Mouse (Mus musculus): ENCODE results near the gene Gckr. TPM values are rescaled to one million over a fixed set of nuclear protein-coding genes. Genes with fewer than 3 reads are reported as not detected.

Gene Gckr
- polyA plus RNA-seq, 2 experiments: 13.3 to 16.4 TPM

DNA sequence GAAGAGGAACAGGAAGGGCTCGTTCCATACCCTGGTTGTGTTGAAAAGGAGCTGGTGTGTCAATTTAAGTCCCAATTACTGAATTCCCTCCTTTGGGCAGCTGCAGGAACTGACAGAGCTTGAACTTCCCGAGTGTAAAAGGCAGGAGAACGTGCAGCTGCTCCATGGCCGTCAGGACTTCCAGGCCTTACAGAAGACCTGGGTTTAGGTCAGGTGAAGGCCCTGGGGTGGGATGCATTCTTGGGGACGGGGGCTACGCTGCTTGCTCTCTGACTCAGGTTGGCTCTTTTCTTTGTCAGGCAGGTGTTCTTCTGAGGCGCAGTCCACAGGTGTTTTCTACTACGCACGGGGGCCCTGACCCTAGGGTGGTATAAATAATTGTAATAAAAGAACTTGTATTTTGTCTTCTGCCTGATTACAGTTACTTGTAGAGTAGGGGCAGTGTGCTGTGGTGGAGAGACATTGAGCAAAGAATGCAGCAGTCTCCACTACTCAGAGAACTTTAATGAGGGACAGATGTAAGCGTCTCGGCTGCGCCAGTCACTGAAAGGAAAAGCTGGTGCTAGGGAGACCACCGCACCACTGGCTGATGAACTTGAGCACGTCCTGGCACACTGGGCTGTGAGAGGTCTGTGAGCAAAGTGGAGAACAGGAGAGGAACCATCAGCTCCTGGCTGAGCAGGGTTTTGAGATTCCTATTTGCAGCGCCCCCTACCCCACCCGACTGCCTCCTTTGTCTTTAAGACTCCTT, 44.3 kb upstream of the Gckr start:
- TF ChIP-seq EP300 (IDR thresholded peaks at IDR 0.05; ENCODE audit: low read depth) (no peak), CTCF (IDR thresholded peaks at IDR 0.05; ENCODE audit: low read depth) (no peak)
- Histone ChIP-seq H3K27ac (no peak overlapping the region), H3K4me1 (replicated peaks; ENCODE audit: control insufficient read depth in 2 of 2, insufficient read depth in 2 of 2, low read length in 1 of 2) (no peaks in the 10 kb centered on the region), H3K9ac (replicated peaks) (no peak overlapping the region), H3K4me2 (ENCODE audit: low read depth) (no peak overlapping the region), H3K9me3 (ENCODE audit: control insufficient read depth, low read length) (no peaks in the 10 kb centered on the region), H3K36me3 (replicated peaks; ENCODE audit: control insufficient read depth, insufficient read depth, low read depth) (peaks cover 19% of the 10 kb centered on the region), H3K4me3 (ENCODE audit: insufficient read depth in 1 of 2, low read depth in 2 of 2, low read length in 2 of 2) (no peak overlapping the region), H3K27me3 (ENCODE audit: control insufficient read depth, insufficient read depth, low read length) (no peaks in the 10 kb centered on the region)
- ATAC-seq (ENCODE audit: insufficient read depth) (no peak), DNase-seq (ENCODE audit: low read depth in 3 of 3, low spot score in 3 of 3) (no peak)
- WGBS (ENCODE audit: insufficient replicate concordance): 82% methylated on average over 16 of the region's 16 CpGs

- no peak overlapping the region for H3K4me3 ChIP-seq (ENCODE audit: insufficient read depth in 1 of 2, low read depth in 2 of 2, low read length in 2 of 2)
- peaks cover 19% of the 10 kb centered on the region for H3K36me3 ChIP-seq (replicated peaks; ENCODE audit: control insufficient read depth, insufficient read depth, low read depth)
- no peaks in the 10 kb centered on the region for H3K27me3 ChIP-seq (ENCODE audit: control insufficient read depth, insufficient read depth, low read length)
- H3K4me2 ChIP-seq (ENCODE audit: low read depth): no peak overlapping the region
- TF ChIP-seq EP300 (IDR thresholded peaks at IDR 0.05; ENCODE audit: low read depth): no peak
- TF ChIP-seq CTCF (IDR thresholded peaks at IDR 0.05; ENCODE audit: low read depth): no peak
- H3K9me3 ChIP-seq (ENCODE audit: control insufficient read depth, low read length): no peaks in the 10 kb centered on the region
- ATAC-seq (ENCODE audit: insufficient read depth) (no peak), DNase-seq (ENCODE audit: low read depth in 3 of 3, low spot score in 3 of 3) (no peak)
- 86% methylated on average over 8 of the region's 8 CpGs for WGBS (ENCODE audit: insufficient replicate concordance)
- no peak overlapping the region for H3K9ac ChIP-seq (replicated peaks)
- no peak overlapping the region for H3K27ac ChIP-seq
- H3K4me1 ChIP-seq (replicated peaks; ENCODE audit: control insufficient read depth in 2 of 2, insufficient read depth in 2 of 2, low read length in 1 of 2): no peaks in the 10 kb centered on the region
Measured at GRCm38 (mm10) chr5:31253806-31254205, 43.4 kb upstream of the Gckr start.

- Histone ChIP-seq H3K27ac (no peak overlapping the region), H3K4me3 (ENCODE audit: insufficient read depth in 1 of 2, low read depth in 2 of 2, low read length in 2 of 2) (no peak overlapping the region), H3K4me1 (replicated peaks; ENCODE audit: control insufficient read depth in 2 of 2, insufficient read depth in 2 of 2, low read length in 1 of 2) (no peaks in the 10 kb centered on the region), H3K36me3 (replicated peaks; ENCODE audit: control insufficient read depth, insufficient read depth, low read depth) (peaks cover 14% of the 10 kb centered on the region), H3K4me2 (ENCODE audit: low read depth) (no peak overlapping the region), H3K9me3 (ENCODE audit: control insufficient read depth, low read length) (no peaks in the 10 kb centered on the region), H3K27me3 (ENCODE audit: control insufficient read depth, insufficient read depth, low read length) (no peaks in the 10 kb centered on the region), H3K9ac (replicated peaks) (no peak overlapping the region)
- 58% methylated on average over 7 of the region's 7 CpGs for WGBS (ENCODE audit: insufficient replicate concordance)
- no peak for DNase-seq (ENCODE audit: low read depth in 3 of 3, low spot score in 3 of 3)
- ATAC-seq (ENCODE audit: insufficient read depth): no peak
- TF ChIP-seq EP300 (IDR thresholded peaks at IDR 0.05; ENCODE audit: low read depth) (no peak), CTCF (IDR thresholded peaks at IDR 0.05; ENCODE audit: low read depth) (no peak)
Measured at GRCm38 (mm10) chr5:31254452-31254851, 42.8 kb upstream of the Gckr start.

DNA sequence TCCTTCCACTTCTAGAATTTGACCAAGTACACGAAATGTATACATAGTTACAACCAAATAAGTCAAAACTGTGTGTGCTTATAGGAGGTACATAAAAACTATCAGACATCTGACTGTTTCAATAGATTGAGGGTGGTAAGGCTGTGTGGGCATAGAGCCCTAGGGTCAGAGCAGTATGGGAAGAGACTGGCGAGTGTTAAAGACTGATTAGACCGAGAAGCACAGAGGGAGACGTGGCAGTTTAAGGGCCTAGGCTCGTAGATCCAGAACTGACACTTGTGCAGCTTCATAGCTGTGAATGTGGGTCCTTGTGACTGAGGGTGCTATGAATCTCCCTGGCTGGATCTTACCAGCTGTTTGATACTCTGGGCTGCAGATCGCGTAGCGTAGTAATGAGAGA, 42.3 kb upstream of the Gckr start:
- Histone ChIP-seq H3K9ac (replicated peaks) (no peak overlapping the region), H3K4me1 (replicated peaks; ENCODE audit: control insufficient read depth in 2 of 2, insufficient read depth in 2 of 2, low read length in 1 of 2) (no peaks in the 10 kb centered on the region), H3K27me3 (ENCODE audit: control insufficient read depth, insufficient read depth, low read length) (no peaks in the 10 kb centered on the region), H3K27ac (no peak overlapping the region), H3K4me3 (ENCODE audit: insufficient read depth in 1 of 2, low read depth in 2 of 2, low read length in 2 of 2) (no peak overlapping the region), H3K9me3 (ENCODE audit: control insufficient read depth, low read length) (no peaks in the 10 kb centered on the region), H3K4me2 (ENCODE audit: low read depth) (no peak overlapping the region), H3K36me3 (replicated peaks; ENCODE audit: control insufficient read depth, insufficient read depth, low read depth) (peaks cover 10% of the 10 kb centered on the region)
- WGBS (ENCODE audit: insufficient replicate concordance): 55% methylated on average over 8 of the region's 8 CpGs
- ATAC-seq (ENCODE audit: insufficient read depth) (no peak), DNase-seq (ENCODE audit: low read depth in 3 of 3, low spot score in 3 of 3) (no peak)
- no peak for TF ChIP-seq EP300 (IDR thresholded peaks at IDR 0.05; ENCODE audit: low read depth)

GRCm38 (mm10) chr5:31255381-31255780, 41.9 kb upstream of the Gckr start:
- ATAC-seq (ENCODE audit: insufficient read depth) (no peak), DNase-seq (ENCODE audit: low read depth in 3 of 3, low spot score in 3 of 3) (no peak)
- 83% methylated on average over 2 of the region's 2 CpGs for WGBS (ENCODE audit: insufficient replicate concordance)

More at GRCm38 (mm10) chr5:31255381-31255780, 41.9 kb upstream of the Gckr start:
- TF ChIP-seq EP300 (IDR thresholded peaks at IDR 0.05; ENCODE audit: low read depth) (no peak), CTCF (IDR thresholded peaks at IDR 0.05; ENCODE audit: low read depth) (no peak)
- Histone ChIP-seq H3K27ac (no peak overlapping the region), H3K9me3 (ENCODE audit: control insufficient read depth, low read length) (no peaks in the 10 kb centered on the region), H3K36me3 (replicated peaks; ENCODE audit: control insufficient read depth, insufficient read depth, low read depth) (peaks cover 5% of the 10 kb centered on the region), H3K27me3 (ENCODE audit: control insufficient read depth, insufficient read depth, low read length) (no peaks in the 10 kb centered on the region), H3K4me2 (ENCODE audit: low read depth) (no peak overlapping the region), H3K9ac (replicated peaks) (no peak overlapping the region), H3K4me1 (replicated peaks; ENCODE audit: control insufficient read depth in 2 of 2, insufficient read depth in 2 of 2, low read length in 1 of 2) (no peaks in the 10 kb centered on the region), H3K4me3 (ENCODE audit: insufficient read depth in 1 of 2, low read depth in 2 of 2, low read length in 2 of 2) (no peak overlapping the region)

Measured in liver, embryonic 14.5 days (tissue).